Mouse (Mus musculus) midbrain, embryonic 15.5 days (tissue): ENCODE data around the gene Lrba. TPM values are rescaled to one million over a fixed set of nuclear protein-coding genes. Genes with fewer than 3 reads are reported as not detected.

Source experiments
- ATAC-seq: fragments of 200-750 bp; cut with Nextera tagmentation; replicated peaks from 2 replicates; pipeline ENCODE4 v1.8.0; 2017; ENCODE audit warnings: moderate TSS enrichment
- H3K27ac ChIP-seq: fragments of 300-500 bp; sonication (generic); 2 replicates; pipeline ENCODE4 v1.5.1; 2015; ENCODE audit warnings: mild to moderate bottlenecking, inconsistent platforms
- H3K27me3 ChIP-seq: fragments of 300-500 bp; sonication (generic); replicated peaks from 2 replicates; pipeline ENCODE4 v1.6.1; 2015; ENCODE audit warnings: inconsistent platforms
- H3K36me3 ChIP-seq: fragments of 300-500 bp; sonication (generic); replicated peaks from 2 replicates; pipeline ENCODE4 v1.6.1; 2015; ENCODE audit warnings: inconsistent platforms
- H3K4me1 ChIP-seq: fragments of 300-500 bp; sonication (generic); 2 replicates; pipeline ENCODE4 v1.6.1; 2015; ENCODE audit warnings: inconsistent platforms
- H3K4me2 ChIP-seq: fragments of 300-500 bp; sonication (generic); 2 replicates; pipeline ENCODE4 v1.6.1; 2015; ENCODE audit warnings: inconsistent platforms, mild to moderate bottlenecking, moderate library complexity
- H3K4me3 ChIP-seq: fragments of 300-500 bp; sonication (generic); 2 replicates; pipeline ENCODE4 v1.5.1; 2015; ENCODE audit warnings: mild to moderate bottlenecking, inconsistent platforms
- H3K9ac ChIP-seq: fragments of 300-500 bp; sonication (generic); 2 replicates; pipeline ENCODE4 v1.6.1; 2015; ENCODE audit warnings: mild to moderate bottlenecking, inconsistent platforms
- H3K9me3 ChIP-seq: fragments of 300-500 bp; sonication (generic); 2 replicates; pipeline ENCODE4 v1.6.1; 2016; ENCODE audit warnings: inconsistent platforms
- WGBS: fragments of 180-500 bp; shearing (Covaris S2); methylation state at CpG from one replicate; pipeline ENCODE4 v1.1.7; 2015; ENCODE audit warnings: mixed read lengths; 5-methylcytosine and 5-hydroxymethylcytosine counted together
- polyA plus RNA-seq: library from polyadenylated mRNA; unstranded; fragments of >200 nt; fragmentation: Nextera tagmentation; extraction: Ambion mirVana; gene quantifications from 2 replicates; pipeline ENCODE4 v1.2.1, GENCODE M21; 2015

The Lrba gene
- polyA plus RNA-seq, 1 experiment from 2014 or later: 5.1 TPM

- Histone ChIP-seq H3K27me3 (no peaks in the 10 kb centered on the region), H3K4me2 (no peak overlapping the region), H3K4me3 (no peak overlapping the region), H3K9ac (no peak overlapping the region), H3K4me1 (peaks cover 19% of the 10 kb centered on the region), H3K27ac (no peak overlapping the region), H3K36me3 (no peaks in the 10 kb centered on the region), H3K9me3 (no peaks in the 10 kb centered on the region)
- no peak for ATAC-seq
- WGBS: 94% methylated on average over 3 of the region's 3 CpGs
These were observed 559.6 kb downstream of the Lrba start for GRCm38 (mm10) chr3:86784051-86784450.

GRCm38 (mm10) chr3:86784930-86785329 lies 560.5 kb downstream of the Lrba start:
- no peaks in the 10 kb centered on the region for H3K27me3 ChIP-seq
- no peak overlapping the region for H3K4me2 ChIP-seq
- no peak overlapping the region for H3K9ac ChIP-seq
- ATAC-seq: no peak
- H3K4me1 ChIP-seq: peaks cover 21% of the 10 kb centered on the region
- WGBS: 79% methylated on average over 11 of the region's 11 CpGs
- no peak overlapping the region for H3K27ac ChIP-seq
- H3K9me3 ChIP-seq: no peaks in the 10 kb centered on the region
- H3K36me3 ChIP-seq: no peaks in the 10 kb centered on the region
- no peak overlapping the region for H3K4me3 ChIP-seq

GRCm38 (mm10) chr3:86786280-86786679 lies 561.8 kb downstream of the Lrba start:
- WGBS: 90% methylated on average over 12 of the region's 12 CpGs
- Histone ChIP-seq H3K4me3 (no peak overlapping the region), H3K36me3 (peaks cover 2% of the 10 kb centered on the region; the same call in 1 of the 2 replicates), H3K9me3 (no peaks in the 10 kb centered on the region), H3K27me3 (no peaks in the 10 kb centered on the region), H3K4me1 (peaks cover 28% of the 10 kb centered on the region), H3K4me2 (no peak overlapping the region), H3K9ac (no peak overlapping the region), H3K27ac (peak overlapping the region; percentile 41; the same call in 1 of the 2 replicates)
- ATAC-seq: no peak

GRCm38 (mm10) chr3:86786845-86787351 lies 562.4 kb downstream of the Lrba start:
- peak; percentile 82 for ATAC-seq
- no peaks in the 10 kb centered on the region for H3K27me3 ChIP-seq
- H3K4me3 ChIP-seq: no peak overlapping the region
- H3K9me3 ChIP-seq: no peaks in the 10 kb centered on the region
- peak overlapping the region; percentile 53 for H3K27ac ChIP-seq
- no peak overlapping the region for H3K9ac ChIP-seq
- peaks cover 28% of the 10 kb centered on the region for H3K4me1 ChIP-seq
- no peak overlapping the region for H3K4me2 ChIP-seq
- WGBS: 62% methylated on average over 11 of the region's 11 CpGs
- peaks cover 2% of the 10 kb centered on the region for H3K36me3 ChIP-seq

GRCm38 (mm10) chr3:86787423-86788123 lies 563.1 kb downstream of the Lrba start:
- Histone ChIP-seq H3K4me1 (peaks cover 28% of the 10 kb centered on the region), H3K36me3 (peaks cover 2% of the 10 kb centered on the region), H3K27me3 (no peaks in the 10 kb centered on the region), H3K4me3 (no peak overlapping the region), H3K4me2 (no peak overlapping the region), H3K9me3 (no peaks in the 10 kb centered on the region), H3K27ac (peak overlapping the region; percentile 53), H3K9ac (no peak overlapping the region)
- 85% methylated on average over 10 of the region's 10 CpGs for WGBS
- peak; percentile 15 for ATAC-seq

GRCm38 (mm10) chr3:86788711-86789110 lies 564.2 kb downstream of the Lrba start:
- Histone ChIP-seq H3K4me1 (peaks cover 30% of the 10 kb centered on the region), H3K4me2 (no peak overlapping the region), H3K27me3 (no peaks in the 10 kb centered on the region), H3K9ac (no peak overlapping the region), H3K9me3 (no peaks in the 10 kb centered on the region), H3K36me3 (peaks cover 3% of the 10 kb centered on the region), H3K27ac (peak overlapping the region; percentile 53), H3K4me3 (no peak overlapping the region)
- 34% methylated on average over 6 of the region's 6 CpGs for WGBS
- ATAC-seq: no peak

- Histone ChIP-seq H3K9me3 (no peaks in the 10 kb centered on the region), H3K4me3 (no peak overlapping the region), H3K27ac (no peak overlapping the region), H3K36me3 (peaks cover 7% of the 10 kb centered on the region), H3K27me3 (no peaks in the 10 kb centered on the region), H3K4me1 (peaks cover 33% of the 10 kb centered on the region), H3K4me2 (no peak overlapping the region), H3K9ac (no peak overlapping the region)
- 82% methylated on average over 5 of the region's 5 CpGs for WGBS
- ATAC-seq: no peak
These were observed 565.3 kb downstream of the Lrba start for GRCm38 (mm10) chr3:86789752-86790151.

- Histone ChIP-seq H3K9ac (no peak overlapping the region), H3K4me1 (peaks cover 19% of the 10 kb centered on the region), H3K27ac (no peak overlapping the region), H3K36me3 (peaks cover 18% of the 10 kb centered on the region), H3K9me3 (no peaks in the 10 kb centered on the region), H3K4me2 (no peak overlapping the region), H3K4me3 (no peak overlapping the region), H3K27me3 (no peaks in the 10 kb centered on the region)
- ATAC-seq: no peak
- WGBS: 77% methylated on average over 4 of the region's 4 CpGs
These were observed 568.8 kb downstream of the Lrba start for GRCm38 (mm10) chr3:86793264-86793663.

GRCm38 (mm10) chr3:86793720-86794191 lies 569.3 kb downstream of the Lrba start:
- Histone ChIP-seq H3K9ac (no peak overlapping the region), H3K27me3 (no peaks in the 10 kb centered on the region), H3K27ac (no peak overlapping the region), H3K4me2 (no peak overlapping the region), H3K36me3 (peaks cover 21% of the 10 kb centered on the region), H3K9me3 (no peaks in the 10 kb centered on the region), H3K4me3 (no peak overlapping the region), H3K4me1 (peaks cover 17% of the 10 kb centered on the region)
- whole genome bisulfite sequencing: 46% methylated on average over 1 of the region's 1 CpGs
- ATAC-seq: no peak

GRCm38 (mm10) chr3:86796716-86797115 lies 572.2 kb downstream of the Lrba start:
- Histone ChIP-seq H3K27ac (no peak overlapping the region), H3K9me3 (no peaks in the 10 kb centered on the region), H3K4me2 (no peak overlapping the region), H3K9ac (no peak overlapping the region), H3K36me3 (peaks cover 22% of the 10 kb centered on the region), H3K4me3 (no peak overlapping the region), H3K4me1 (peaks cover 5% of the 10 kb centered on the region; the same call in 1 of the 2 replicates), H3K27me3 (no peaks in the 10 kb centered on the region)
- no peak for ATAC-seq
- WGBS: 50% methylated on average over 6 of the region's 6 CpGs

- Histone ChIP-seq H3K27me3 (no peaks in the 10 kb centered on the region), H3K4me2 (no peak overlapping the region), H3K4me3 (no peak overlapping the region), H3K27ac (no peak overlapping the region), H3K4me1 (peaks cover 5% of the 10 kb centered on the region; the same call in 1 of the 2 replicates), H3K9me3 (no peaks in the 10 kb centered on the region), H3K9ac (no peak overlapping the region), H3K36me3 (peaks cover 22% of the 10 kb centered on the region)
- no peak for ATAC-seq
- WGBS: 90% methylated on average over 13 of the region's 13 CpGs
These were observed 573.5 kb downstream of the Lrba start for GRCm38 (mm10) chr3:86797871-86798460.

- H3K36me3 ChIP-seq: peaks cover 19% of the 10 kb centered on the region
These were observed 574.6 kb downstream of the Lrba start for GRCm38 (mm10) chr3:86799041-86799440.

More at GRCm38 (mm10) chr3:86799041-86799440, 574.6 kb downstream of the Lrba start:
- Histone ChIP-seq H3K27ac (no peak overlapping the region), H3K9me3 (no peaks in the 10 kb centered on the region), H3K27me3 (no peaks in the 10 kb centered on the region), H3K9ac (no peak overlapping the region), H3K4me1 (no peaks in the 10 kb centered on the region), H3K4me2 (no peak overlapping the region), H3K4me3 (no peak overlapping the region)
- WGBS: 94% methylated on average over 9 of the region's 9 CpGs
- ATAC-seq: no peak
